Mouse (Mus musculus) small intestine, adult 2 months (tissue): ENCODE results near the gene Grifin.

Experiments
- CTCF ChIP-seq: fragments of 200-500 bp; IDR thresholded peaks from 2 replicates; pipeline ENCODE4 v1.5.1; 2012; ENCODE audit warnings: low read depth, mild to moderate bottlenecking, control low read depth, inconsistent platforms, low read length, moderate library complexity, mixed read lengths; ENCODE audit not compliant: insufficient replicate concordance, insufficient read length; ENCODE audit errors: extremely low read depth
- POLR2A ChIP-seq: fragments of 200-500 bp; IDR thresholded peaks from 2 replicates; pipeline ENCODE4 v1.6.1; 2012; ENCODE audit warnings: low read depth, mild to moderate bottlenecking, control low read depth, inconsistent platforms, low read length, moderate library complexity

DNA sequence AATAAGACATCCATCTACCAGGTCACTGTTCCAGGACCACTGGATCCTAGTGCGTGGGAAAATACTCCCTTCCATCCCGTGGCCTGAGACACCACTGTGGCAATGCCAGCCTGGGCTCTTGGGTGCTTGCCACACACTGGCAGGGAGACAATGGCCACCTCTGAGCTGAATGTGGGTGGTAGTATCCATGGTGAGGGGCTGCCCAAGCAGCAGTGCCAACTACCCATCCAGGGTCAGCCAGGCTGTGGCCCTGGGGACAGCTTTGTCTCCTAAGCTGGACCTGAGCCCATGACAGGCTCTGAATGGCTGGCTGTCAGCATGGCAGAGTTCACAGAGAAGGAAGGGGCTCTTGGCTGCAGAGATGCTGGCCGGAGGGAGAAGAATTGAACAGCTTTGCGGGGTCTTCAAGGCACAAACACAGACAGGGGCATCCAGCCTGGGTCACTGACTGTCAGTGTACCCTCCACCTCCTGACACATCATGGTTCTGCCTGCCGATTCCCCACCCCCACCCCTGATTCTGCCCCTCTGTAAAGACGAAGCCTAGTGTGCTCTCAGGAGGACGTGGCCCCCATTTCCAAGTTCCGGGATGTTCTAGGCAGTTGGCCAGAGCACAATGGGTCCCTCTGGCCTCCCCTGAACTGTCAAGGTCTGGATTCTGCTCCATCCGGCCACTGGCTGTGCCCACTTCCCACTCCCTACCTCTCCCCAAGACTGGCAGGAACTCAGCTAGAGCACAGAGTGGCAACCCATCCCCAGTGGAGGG lies 21.9 kb downstream of the Grifin start:
- TF ChIP-seq CTCF (no peak), POLR2A (no peak)
